Mouse (Mus musculus) ovary, postnatal 14 days (tissue): ENCODE data around the gene Stard10.

ENCODE experiments used
- DNase-seq: peaks from one replicate; pipeline ENCODE4 v3.0.0; 2022; ENCODE audit warnings: low spot score

Stard10 gene

GRCm38 (mm10) chr7:101317014-101317413 lies at the start of gene Stard10:
TSS of gene Stard10 (plus strand) at chr7:101317086.
- DNase-seq, result no peak

- no peak for DNase-seq
These were observed 49.2 kb upstream of the Stard10 start for GRCm38 (mm10) chr7:101267457-101268259.

GRCm38 (mm10) chr7:101271602-101272001 lies 45.3 kb upstream of the Stard10 start:
- DNase-seq, result no peak

GRCm38 (mm10) chr7:101272466-101273160 lies 44.3 kb upstream of the Stard10 start:
- no peak for DNase-seq

- DNase-seq, result no peak
These were observed 34.2 kb upstream of the Stard10 start for GRCm38 (mm10) chr7:101282721-101283120.

GRCm38 (mm10) chr7:101284504-101284903 lies 32.4 kb upstream of the Stard10 start:
- no peak for DNase-seq

GRCm38 (mm10) chr7:101286891-101287290 lies 30.0 kb upstream of the Stard10 start:
- no peak for DNase-seq

- DNase-seq, result no peak
These were observed 29.1 kb upstream of the Stard10 start for GRCm38 (mm10) chr7:101287820-101288219.

GRCm38 (mm10) chr7:101288436-101288835 lies 28.4 kb upstream of the Stard10 start:
- peak; percentile 56 for DNase-seq

GRCm38 (mm10) chr7:101290401-101290800 lies 26.5 kb upstream of the Stard10 start:
- no peak for DNase-seq

GRCm38 (mm10) chr7:101291211-101291610 lies 25.7 kb upstream of the Stard10 start:
- no peak for DNase-seq

GRCm38 (mm10) chr7:101291641-101292040 lies 25.2 kb upstream of the Stard10 start:
- DNase-seq, result no peak

GRCm38 (mm10) chr7:101292086-101292485 lies 24.8 kb upstream of the Stard10 start:
- DNase-seq, result no peak

- no peak for DNase-seq
These were observed 24.2 kb upstream of the Stard10 start for GRCm38 (mm10) chr7:101292696-101293095.

- DNase-seq, result no peak
These were observed 23.7 kb upstream of the Stard10 start for GRCm38 (mm10) chr7:101293138-101293537.

GRCm38 (mm10) chr7:101293611-101294010 lies 23.3 kb upstream of the Stard10 start:
- no peak for DNase-seq

- DNase-seq, result no peak
These were observed 21.4 kb upstream of the Stard10 start for GRCm38 (mm10) chr7:101295438-101295837.

- peak; percentile 71 for DNase-seq
These were observed 20.4 kb upstream of the Stard10 start for GRCm38 (mm10) chr7:101296252-101297022.

GRCm38 (mm10) chr7:101297023-101297405 lies 19.9 kb upstream of the Stard10 start:
- no peak for DNase-seq

- DNase-seq, result no peak
These were observed 18.5 kb upstream of the Stard10 start for GRCm38 (mm10) chr7:101298375-101298774.

GRCm38 (mm10) chr7:101301361-101301880 lies 15.5 kb upstream of the Stard10 start:
- DNase-seq, result no peak

GRCm38 (mm10) chr7:101301881-101302456 lies 14.9 kb upstream of the Stard10 start, which contains the start of gene Atg16l2:
TSS of gene Atg16l2 (minus strand) at chr7:101302251.
- peak; percentile 88 for DNase-seq
